Mouse (Mus musculus): ENCODE results near the gene Il27ra. TPM values are rescaled to one million over a fixed set of nuclear protein-coding genes. Genes with fewer than 3 reads are reported as not detected.

The Il27ra gene
- polyA plus RNA-seq (2015; fragmentation: Nextera tagmentation; extraction: Ambion mirVana): 0.37 and 1.7 TPM in 2 replicates

GRCm38 (mm10) chr8:84042066-84042947, at the start of gene Il27ra:
TSS of gene Il27ra (minus strand) at chr8:84042589.
- H3K9me3 ChIP-seq (replicated peaks): no peaks in the 10 kb centered on the region
- ATAC-seq (ENCODE audit: low FRiP score): peak; percentile 64
- WGBS: 4% methylated on average over 40 of the region's 40 CpGs
- no peaks in the 10 kb centered on the region for H3K36me3 ChIP-seq
- H3K4me2 ChIP-seq: peak within 1 kb of the TSS; percentile 66
- H3K9ac ChIP-seq (replicated peaks): peak within 1 kb of the TSS; percentile 31; the same call in 1 of the 2 replicates
- H3K27me3 ChIP-seq (replicated peaks): peaks cover 62% of the 10 kb centered on the region
- peaks cover 20% of the 10 kb centered on the region for H3K4me1 ChIP-seq
- H3K27ac ChIP-seq (replicated peaks): no peak within 1 kb of the TSS
- H3K4me3 ChIP-seq (replicated peaks): peak within 1 kb of the TSS; percentile 31

GRCm38 (mm10) chr8:84090585-84090984, 48.2 kb upstream of the Il27ra start:
- H3K9ac ChIP-seq (replicated peaks): no peak overlapping the region
- H3K36me3 ChIP-seq: peaks cover 92% of the 10 kb centered on the region
- H3K4me1 ChIP-seq: no peaks in the 10 kb centered on the region
- no peak overlapping the region for H3K4me3 ChIP-seq (replicated peaks)
- H3K9me3 ChIP-seq (replicated peaks): no peaks in the 10 kb centered on the region
- H3K27me3 ChIP-seq (replicated peaks): no peaks in the 10 kb centered on the region
- no peak for ATAC-seq (ENCODE audit: low FRiP score)
- 90% methylated on average over 8 of the region's 8 CpGs for WGBS
- no peak overlapping the region for H3K27ac ChIP-seq (replicated peaks)
- H3K4me2 ChIP-seq: no peak overlapping the region

GRCm38 (mm10) chr8:84089277-84089676, 46.9 kb upstream of the Il27ra start:
- no peaks in the 10 kb centered on the region for H3K27me3 ChIP-seq (replicated peaks)
- ATAC-seq (ENCODE audit: low FRiP score): no peak
- no peak overlapping the region for H3K27ac ChIP-seq (replicated peaks)
- no peak overlapping the region for H3K4me2 ChIP-seq
- H3K4me1 ChIP-seq: 0 out of 2 replicates have a peak, but pooled peaks cover 5% of the 10 kb centered on the region
- 86% methylated on average over 9 of the region's 9 CpGs for WGBS
- no peaks in the 10 kb centered on the region for H3K9me3 ChIP-seq (replicated peaks)
- no peak overlapping the region for H3K4me3 ChIP-seq (replicated peaks)
- no peak overlapping the region for H3K9ac ChIP-seq (replicated peaks)
- H3K36me3 ChIP-seq: peaks cover 86% of the 10 kb centered on the region

- Histone ChIP-seq H3K4me2 (no peak overlapping the region), H3K27ac (replicated peaks) (no peak overlapping the region), H3K4me3 (replicated peaks) (no peak overlapping the region), H3K27me3 (replicated peaks) (no peaks in the 10 kb centered on the region), H3K9me3 (replicated peaks) (no peaks in the 10 kb centered on the region), H3K36me3 (peaks cover 86% of the 10 kb centered on the region), H3K9ac (replicated peaks) (no peak overlapping the region), H3K4me1 (0 out of 2 replicates have a peak, but pooled peaks cover 9% of the 10 kb centered on the region)
- WGBS: 94% methylated on average over 14 of the region's 14 CpGs
- no peak for ATAC-seq (ENCODE audit: low FRiP score)
Observed at GRCm38 (mm10) chr8:84087821-84088220, 45.4 kb upstream of the Il27ra start.

GRCm38 (mm10) chr8:84087156-84087555, 44.8 kb upstream of the Il27ra start:
- Histone ChIP-seq H3K27ac (replicated peaks) (no peak overlapping the region), H3K9ac (replicated peaks) (no peak overlapping the region), H3K36me3 (peaks cover 86% of the 10 kb centered on the region), H3K4me2 (no peak overlapping the region), H3K27me3 (replicated peaks) (no peaks in the 10 kb centered on the region), H3K4me1 (0 out of 2 replicates have a peak, but pooled peaks cover 9% of the 10 kb centered on the region), H3K4me3 (replicated peaks) (no peak overlapping the region), H3K9me3 (replicated peaks) (no peaks in the 10 kb centered on the region)
- ATAC-seq (ENCODE audit: low FRiP score): no peak
- WGBS: 90% methylated on average over 7 of the region's 7 CpGs

- Histone ChIP-seq H3K4me1 (0 out of 2 replicates have a peak, but pooled peaks cover 9% of the 10 kb centered on the region), H3K9ac (replicated peaks) (no peak overlapping the region), H3K27ac (replicated peaks) (no peak overlapping the region), H3K27me3 (replicated peaks) (no peaks in the 10 kb centered on the region), H3K4me2 (no peak overlapping the region), H3K4me3 (replicated peaks) (no peak overlapping the region), H3K9me3 (replicated peaks) (no peaks in the 10 kb centered on the region), H3K36me3 (peaks cover 84% of the 10 kb centered on the region)
- WGBS: 40% methylated on average over 42 of the region's 42 CpGs
- ATAC-seq (ENCODE audit: low FRiP score): no peak
Observed at GRCm38 (mm10) chr8:84084341-84085115, 42.1 kb upstream of the Il27ra start.

- Histone ChIP-seq H3K9ac (replicated peaks) (no peak overlapping the region), H3K4me1 (0 out of 2 replicates have a peak, but pooled peaks cover 9% of the 10 kb centered on the region), H3K27ac (replicated peaks) (no peak overlapping the region), H3K9me3 (replicated peaks) (no peaks in the 10 kb centered on the region), H3K27me3 (replicated peaks) (no peaks in the 10 kb centered on the region), H3K4me2 (no peak overlapping the region), H3K4me3 (replicated peaks) (no peak overlapping the region), H3K36me3 (peaks cover 82% of the 10 kb centered on the region)
- ATAC-seq (ENCODE audit: low FRiP score): 0 out of 2 replicates have a peak, but pooled peaks have one; percentile 22
- WGBS: 16% methylated on average over 8 of the region's 8 CpGs
Observed at GRCm38 (mm10) chr8:84083829-84084241, 41.4 kb upstream of the Il27ra start.

GRCm38 (mm10) chr8:84079206-84079605, 36.8 kb upstream of the Il27ra start:
- peaks cover 9% of the 10 kb centered on the region for H3K4me1 ChIP-seq
- no peak overlapping the region for H3K4me2 ChIP-seq
- H3K4me3 ChIP-seq (replicated peaks): no peak overlapping the region
- H3K36me3 ChIP-seq: peaks cover 57% of the 10 kb centered on the region
- no peaks in the 10 kb centered on the region for H3K9me3 ChIP-seq (replicated peaks)
- no peak overlapping the region for H3K27ac ChIP-seq (replicated peaks)
- no peak for ATAC-seq (ENCODE audit: low FRiP score)
- 92% methylated on average over 5 of the region's 5 CpGs for WGBS
- H3K27me3 ChIP-seq (replicated peaks): no peaks in the 10 kb centered on the region
- H3K9ac ChIP-seq (replicated peaks): no peak overlapping the region

GRCm38 (mm10) chr8:84076849-84077248, 34.5 kb upstream of the Il27ra start:
- 81% methylated on average over 3 of the region's 3 CpGs for WGBS
- H3K36me3 ChIP-seq: peaks cover 35% of the 10 kb centered on the region
- no peak overlapping the region for H3K4me2 ChIP-seq
- H3K9me3 ChIP-seq (replicated peaks): no peaks in the 10 kb centered on the region
- H3K4me3 ChIP-seq (replicated peaks): no peak overlapping the region
- H3K27ac ChIP-seq (replicated peaks): no peak overlapping the region
- H3K27me3 ChIP-seq (replicated peaks): no peaks in the 10 kb centered on the region
- ATAC-seq (ENCODE audit: low FRiP score): no peak
- H3K4me1 ChIP-seq: peaks cover 29% of the 10 kb centered on the region
- H3K9ac ChIP-seq (replicated peaks): no peak overlapping the region

GRCm38 (mm10) chr8:84076412-84076811, 34.0 kb upstream of the Il27ra start:
- Histone ChIP-seq H3K9ac (replicated peaks) (no peak overlapping the region), H3K4me1 (peaks cover 33% of the 10 kb centered on the region), H3K9me3 (replicated peaks) (no peaks in the 10 kb centered on the region), H3K4me2 (no peak overlapping the region), H3K36me3 (peaks cover 34% of the 10 kb centered on the region), H3K4me3 (replicated peaks) (no peak overlapping the region), H3K27ac (replicated peaks) (no peak overlapping the region), H3K27me3 (replicated peaks) (no peaks in the 10 kb centered on the region)
- WGBS: 91% methylated on average over 1 of the region's 1 CpGs
- no peak for ATAC-seq (ENCODE audit: low FRiP score)

GRCm38 (mm10) chr8:84073230-84073976, 31.0 kb upstream of the Il27ra start:
- Histone ChIP-seq H3K4me1 (peaks cover 62% of the 10 kb centered on the region), H3K27me3 (replicated peaks) (no peaks in the 10 kb centered on the region), H3K4me2 (peak overlapping the region; percentile 30), H3K4me3 (replicated peaks) (no peak overlapping the region), H3K9me3 (replicated peaks) (no peaks in the 10 kb centered on the region), H3K27ac (replicated peaks) (peak overlapping the region; percentile 73), H3K36me3 (peaks cover 11% of the 10 kb centered on the region), H3K9ac (replicated peaks) (0 out of 2 replicates have a peak overlapping the region, but pooled peaks have one; percentile 26)
- peak; percentile 53; the same call in 1 of the 2 replicates for ATAC-seq (ENCODE audit: low FRiP score)
- WGBS: 37% methylated on average over 10 of the region's 10 CpGs
